Mouse (Mus musculus): Measurements from ENCODE around the gene Nme8.

The Nme8 gene

GRCm38 (mm10) chr13:19640203-19640851, 57.3 kb downstream of the Nme8 start:
- DNase-seq (ENCODE audit: low spot score), result peak; percentile 31

GRCm38 (mm10) chr13:19636131-19636530, 61.5 kb downstream of the Nme8 start:
- DNase-seq (ENCODE audit: low spot score), result peak; percentile 67

GRCm38 (mm10) chr13:19630768-19631709, 66.6 kb downstream of the Nme8 start:
- no peak for DNase-seq (ENCODE audit: low spot score)

GRCm38 (mm10) chr13:19626473-19626872, 71.1 kb downstream of the Nme8 start:
- DNase-seq (ENCODE audit: low spot score), result no peak

- DNase-seq (ENCODE audit: low spot score), result no peak
Observed at GRCm38 (mm10) chr13:19624632-19625320, 72.8 kb downstream of the Nme8 start.

- peak; percentile 52 for DNase-seq (ENCODE audit: low spot score)
Observed at GRCm38 (mm10) chr13:19623228-19623905, 74.2 kb downstream of the Nme8 start.

- DNase-seq (ENCODE audit: low spot score), result peak; percentile 69
Observed at GRCm38 (mm10) chr13:19622573-19623227, 74.9 kb downstream of the Nme8 start, which contains the start of gene Sfrp4. TSS of gene Sfrp4 (plus strand) at chr13:19623104.

GRCm38 (mm10) chr13:19619216-19619927, 78.2 kb downstream of the Nme8 start, which contains the start of gene Epdr1:
TSS of gene Epdr1 (minus strand) at chr13:19619927.
- DNase-seq (ENCODE audit: low spot score), result peak; percentile 87

- no peak for DNase-seq (ENCODE audit: low spot score)
Observed at GRCm38 (mm10) chr13:19618841-19619215, 78.8 kb downstream of the Nme8 start.

GRCm38 (mm10) chr13:19618081-19618480, 79.5 kb downstream of the Nme8 start:
- DNase-seq (ENCODE audit: low spot score), result no peak

GRCm38 (mm10) chr13:19614311-19614710, 83.3 kb downstream of the Nme8 start:
- no peak for DNase-seq (ENCODE audit: low spot score)

GRCm38 (mm10) chr13:19613426-19613825, 84.2 kb downstream of the Nme8 start:
- no peak for DNase-seq (ENCODE audit: low spot score)

GRCm38 (mm10) chr13:19612963-19613362, 84.6 kb downstream of the Nme8 start:
- DNase-seq (ENCODE audit: low spot score), result no peak

- DNase-seq (ENCODE audit: low spot score), result no peak
Observed at GRCm38 (mm10) chr13:19612348-19612747, 85.2 kb downstream of the Nme8 start.

GRCm38 (mm10) chr13:19608120-19608519, 89.5 kb downstream of the Nme8 start:
- DNase-seq (ENCODE audit: low spot score), result no peak

GRCm38 (mm10) chr13:19604916-19605315, 92.7 kb downstream of the Nme8 start:
- DNase-seq (ENCODE audit: low spot score), result no peak

GRCm38 (mm10) chr13:19603719-19604118, 93.9 kb downstream of the Nme8 start:
- DNase-seq (ENCODE audit: low spot score), result no peak

GRCm38 (mm10) chr13:19602531-19602930, 95.1 kb downstream of the Nme8 start:
- no peak for DNase-seq (ENCODE audit: low spot score)

GRCm38 (mm10) chr13:19599242-19599641, 98.4 kb downstream of the Nme8 start:
- DNase-seq (ENCODE audit: low spot score), result no peak

- DNase-seq (ENCODE audit: low spot score), result no peak
Observed at GRCm38 (mm10) chr13:19595141-19595540, 102.5 kb downstream of the Nme8 start.

Measured in retina, embryonic 14.5 days (tissue).